Mouse (Mus musculus): Measurements from ENCODE around the gene Lrch3. TPM values are rescaled to one million over a fixed set of nuclear protein-coding genes. Genes with fewer than 3 reads are reported as not detected.

The Lrch3 gene
- total and polyA plus RNA-seq, 3 experiments: 9.9 to 77.1 (median 33.1) TPM

GRCm38 (mm10) chr16:33019117-33019770 is 105.3 kb downstream of the Lrch3 start:
- TF ChIP-seq GATA1 (IDR thresholded peaks at IDR 0.05; ENCODE audit: borderline replicate concordance, low read length) (no peak), TAL1 (conservative IDR thresholded peaks at IDR 0.05; ENCODE audit: low read depth, low read length) (no peak), GATA2 (IDR thresholded peaks at IDR 0.05; ENCODE audit: borderline replicate concordance, low read depth, low read length) (no peak), CTCF (IDR thresholded peaks at IDR 0.05; ENCODE audit: low read depth, low read length) (no peak), POLR2AphosphoS5 (IDR thresholded peaks at IDR 0.05; ENCODE audit: insufficient replicate concordance, low read depth, low read length) (no peak)

GRCm38 (mm10) chr16:33021381-33021780 is 107.5 kb downstream of the Lrch3 start:
- H3K9me3 ChIP-seq (replicated peaks): no peaks in the 10 kb centered on the region
- TF ChIP-seq CTCF (IDR thresholded peaks at IDR 0.05; ENCODE audit: low read depth, low read length) (no peak), GATA2 (IDR thresholded peaks at IDR 0.05; ENCODE audit: borderline replicate concordance, low read depth, low read length) (no peak), POLR2AphosphoS5 (IDR thresholded peaks at IDR 0.05; ENCODE audit: insufficient replicate concordance, low read depth, low read length) (no peak), GATA1 (IDR thresholded peaks at IDR 0.05; ENCODE audit: borderline replicate concordance, low read length) (no peak), TAL1 (conservative IDR thresholded peaks at IDR 0.05; ENCODE audit: low read depth, low read length) (no peak)
- peaks cover 15% of the 10 kb centered on the region for H3K27me3 ChIP-seq (ENCODE audit: insufficient read depth, low read length)
- H3K4me3 ChIP-seq (ENCODE audit: low read depth, low read length): no peak overlapping the region
- ATAC-seq (ENCODE audit: extremely low read depth, insufficient number of reproducible peaks, low FRiP score, poor library complexity, severe bottlenecking): no peak
- H3K36me3 ChIP-seq (replicated peaks): peaks cover 18% of the 10 kb centered on the region
- H3K4me1 ChIP-seq (ENCODE audit: insufficient read depth, low read depth, low read length): peaks cover 7% of the 10 kb centered on the region; the same call in 1 of the 2 replicates
- DNase-seq (ENCODE audit: low spot score): no peak

More at GRCm38 (mm10) chr16:33019117-33019770, 105.3 kb downstream of the Lrch3 start:
- peaks cover 37% of the 10 kb centered on the region for H3K36me3 ChIP-seq (replicated peaks)
- no peaks in the 10 kb centered on the region for H3K9me3 ChIP-seq (replicated peaks)
- DNase-seq (ENCODE audit: low spot score) (no peak), ATAC-seq (ENCODE audit: extremely low read depth, insufficient number of reproducible peaks, low FRiP score, poor library complexity, severe bottlenecking) (no peak)
- peaks cover 6% of the 10 kb centered on the region; the same call in 1 of the 2 replicates for H3K4me1 ChIP-seq (ENCODE audit: insufficient read depth, low read depth, low read length)
- no peak overlapping the region for H3K4me3 ChIP-seq (ENCODE audit: low read depth, low read length)
- H3K27me3 ChIP-seq (ENCODE audit: insufficient read depth, low read length): no peaks in the 10 kb centered on the region

GRCm38 (mm10) chr16:33023750-33024149 is 109.8 kb downstream of the Lrch3 start:
- TF ChIP-seq GATA1 (IDR thresholded peaks at IDR 0.05; ENCODE audit: borderline replicate concordance, low read length) (no peak), CTCF (IDR thresholded peaks at IDR 0.05; ENCODE audit: low read depth, low read length) (peak; percentile 97), POLR2AphosphoS5 (IDR thresholded peaks at IDR 0.05; ENCODE audit: insufficient replicate concordance, low read depth, low read length) (no peak), TAL1 (conservative IDR thresholded peaks at IDR 0.05; ENCODE audit: low read depth, low read length) (no peak), GATA2 (IDR thresholded peaks at IDR 0.05; ENCODE audit: borderline replicate concordance, low read depth, low read length) (no peak)
- H3K4me3 ChIP-seq (ENCODE audit: low read depth, low read length): no peak overlapping the region
- DNase-seq (ENCODE audit: low spot score) (peak; percentile 40), ATAC-seq (ENCODE audit: extremely low read depth, insufficient number of reproducible peaks, low FRiP score, poor library complexity, severe bottlenecking) (peak; percentile 49)
- peaks cover 16% of the 10 kb centered on the region for H3K27me3 ChIP-seq (ENCODE audit: insufficient read depth, low read length)
- H3K9me3 ChIP-seq (replicated peaks): no peaks in the 10 kb centered on the region
- H3K36me3 ChIP-seq (replicated peaks): peaks cover 5% of the 10 kb centered on the region
- H3K4me1 ChIP-seq (ENCODE audit: insufficient read depth, low read depth, low read length): peaks cover 7% of the 10 kb centered on the region; the same call in 1 of the 2 replicates

GRCm38 (mm10) chr16:33024456-33025104 is 110.7 kb downstream of the Lrch3 start:
- H3K27me3 ChIP-seq (ENCODE audit: insufficient read depth, low read length): peaks cover 20% of the 10 kb centered on the region
- H3K4me3 ChIP-seq (ENCODE audit: low read depth, low read length): no peak overlapping the region
- DNase-seq (ENCODE audit: low spot score) (no peak), ATAC-seq (ENCODE audit: extremely low read depth, insufficient number of reproducible peaks, low FRiP score, poor library complexity, severe bottlenecking) (no peak)
- H3K9me3 ChIP-seq (replicated peaks): no peaks in the 10 kb centered on the region
- peaks cover 7% of the 10 kb centered on the region; the same call in 1 of the 2 replicates for H3K4me1 ChIP-seq (ENCODE audit: insufficient read depth, low read depth, low read length)
- no peaks in the 10 kb centered on the region for H3K36me3 ChIP-seq (replicated peaks)
- TF ChIP-seq GATA1 (IDR thresholded peaks at IDR 0.05; ENCODE audit: borderline replicate concordance, low read length): no peak
- no peak for TF ChIP-seq POLR2AphosphoS5 (IDR thresholded peaks at IDR 0.05; ENCODE audit: insufficient replicate concordance, low read depth, low read length)
- no peak for TF ChIP-seq GATA2 (IDR thresholded peaks at IDR 0.05; ENCODE audit: borderline replicate concordance, low read depth, low read length)
- TF ChIP-seq TAL1 (conservative IDR thresholded peaks at IDR 0.05; ENCODE audit: low read depth, low read length): no peak
- TF ChIP-seq CTCF (IDR thresholded peaks at IDR 0.05; ENCODE audit: low read depth, low read length): no peak

GRCm38 (mm10) chr16:33026357-33026756 is 112.5 kb downstream of the Lrch3 start:
- no peak for TF ChIP-seq GATA2 (IDR thresholded peaks at IDR 0.05; ENCODE audit: borderline replicate concordance, low read depth, low read length)
- no peak for TF ChIP-seq CTCF (IDR thresholded peaks at IDR 0.05; ENCODE audit: low read depth, low read length)
- TF ChIP-seq TAL1 (conservative IDR thresholded peaks at IDR 0.05; ENCODE audit: low read depth, low read length): no peak
- TF ChIP-seq POLR2AphosphoS5 (IDR thresholded peaks at IDR 0.05; ENCODE audit: insufficient replicate concordance, low read depth, low read length): no peak
- TF ChIP-seq GATA1 (IDR thresholded peaks at IDR 0.05; ENCODE audit: borderline replicate concordance, low read length): no peak
- no peak for DNase-seq (ENCODE audit: low spot score)
- no peaks in the 10 kb centered on the region for H3K9me3 ChIP-seq (replicated peaks)
- no peaks in the 10 kb centered on the region for H3K36me3 ChIP-seq (replicated peaks)
- no peak for ATAC-seq (ENCODE audit: extremely low read depth, insufficient number of reproducible peaks, low FRiP score, poor library complexity, severe bottlenecking)
- peaks cover 7% of the 10 kb centered on the region; the same call in 1 of the 2 replicates for H3K4me1 ChIP-seq (ENCODE audit: insufficient read depth, low read depth, low read length)
- H3K4me3 ChIP-seq (ENCODE audit: low read depth, low read length): no peak overlapping the region
- peaks cover 22% of the 10 kb centered on the region for H3K27me3 ChIP-seq (ENCODE audit: insufficient read depth, low read length)

GRCm38 (mm10) chr16:33036006-33036405 is 122.1 kb downstream of the Lrch3 start:
- H3K4me1 ChIP-seq (ENCODE audit: insufficient read depth, low read depth, low read length): peaks cover 3% of the 10 kb centered on the region; the same call in 1 of the 2 replicates
- ATAC-seq (ENCODE audit: extremely low read depth, insufficient number of reproducible peaks, low FRiP score, poor library complexity, severe bottlenecking): no peak

More at GRCm38 (mm10) chr16:33036006-33036405, 122.1 kb downstream of the Lrch3 start:
- H3K27me3 ChIP-seq (ENCODE audit: insufficient read depth, low read length): peaks cover 17% of the 10 kb centered on the region; the same call in 1 of the 2 replicates
- TF ChIP-seq TAL1 (conservative IDR thresholded peaks at IDR 0.05; ENCODE audit: low read depth, low read length): no peak
- TF ChIP-seq GATA2 (IDR thresholded peaks at IDR 0.05; ENCODE audit: borderline replicate concordance, low read depth, low read length): no peak
- TF ChIP-seq GATA1 (IDR thresholded peaks at IDR 0.05; ENCODE audit: borderline replicate concordance, low read length): no peak
- TF ChIP-seq POLR2AphosphoS5 (IDR thresholded peaks at IDR 0.05; ENCODE audit: insufficient replicate concordance, low read depth, low read length): no peak
- no peak for TF ChIP-seq CTCF (IDR thresholded peaks at IDR 0.05; ENCODE audit: low read depth, low read length)
- H3K4me3 ChIP-seq (ENCODE audit: low read depth, low read length): no peak overlapping the region
- H3K9me3 ChIP-seq (replicated peaks): no peaks in the 10 kb centered on the region
- no peak for DNase-seq (ENCODE audit: low spot score)
- peaks cover 2% of the 10 kb centered on the region for H3K36me3 ChIP-seq (replicated peaks)
